Mouse (Mus musculus): ENCODE measurements around the gene Aldh1a1. TPM values are rescaled to one million over a fixed set of nuclear protein-coding genes. Genes with fewer than 3 reads are reported as not detected.
A peak's percentile ranks its signal among the peaks of the same experiment; 100 is the strongest.

Aldh1a1 gene
- polyA plus RNA-seq, 1 experiment from 2014 or later = 0.81 TPM

- Histone ChIP-seq H3K36me3 (no peaks in the 10 kb centered on the region), H3K4me1 (replicated peaks) (peaks cover 11% of the 10 kb centered on the region), H3K4me3 (replicated peaks) (no peak overlapping the region), H3K9me3 (replicated peaks) (no peaks in the 10 kb centered on the region), H3K27ac (no peak overlapping the region), H3K9ac (no peak overlapping the region), H3K4me2 (no peak overlapping the region), H3K27me3 (no peaks in the 10 kb centered on the region)
- DNase-seq (no peak), ATAC-seq (ENCODE audit: low read depth) (no peak)
- WGBS (ENCODE audit: insufficient replicate concordance) = 69% methylated on average over 4 of the region's 4 CpGs
Observed at GRCm38 (mm10) chr19:20557211-20557610, 64.7 kb downstream of the Aldh1a1 start.

GRCm38 (mm10) chr19:20558069-20558468, 65.6 kb downstream of the Aldh1a1 start:
- no peak for ATAC-seq (ENCODE audit: low read depth)
- Histone ChIP-seq H3K27me3 (no peaks in the 10 kb centered on the region), H3K4me1 (replicated peaks) (peaks cover 11% of the 10 kb centered on the region), H3K4me3 (replicated peaks) (no peak overlapping the region), H3K27ac (no peak overlapping the region), H3K36me3 (no peaks in the 10 kb centered on the region), H3K9ac (no peak overlapping the region), H3K4me2 (no peak overlapping the region), H3K9me3 (replicated peaks) (no peaks in the 10 kb centered on the region)
- 70% methylated on average over 3 of the region's 3 CpGs for WGBS (ENCODE audit: insufficient replicate concordance)
- no peak for DNase-seq

GRCm38 (mm10) chr19:20558544-20558943, 66.0 kb downstream of the Aldh1a1 start:
- Histone ChIP-seq H3K36me3 (no peaks in the 10 kb centered on the region), H3K27me3 (no peaks in the 10 kb centered on the region), H3K27ac (no peak overlapping the region), H3K9ac (no peak overlapping the region), H3K4me1 (replicated peaks) (peaks cover 11% of the 10 kb centered on the region), H3K4me2 (no peak overlapping the region), H3K9me3 (replicated peaks) (no peaks in the 10 kb centered on the region), H3K4me3 (replicated peaks) (no peak overlapping the region)
- DNase-seq = no peak
- peak; percentile 60; the same call in 1 of the 2 replicates for ATAC-seq (ENCODE audit: low read depth)

GRCm38 (mm10) chr19:20558952-20559351, 66.4 kb downstream of the Aldh1a1 start:
- DNase-seq (peak; percentile 1), ATAC-seq (ENCODE audit: low read depth) (peak; percentile 78; the same call in 1 of the 2 replicates)
- no peak overlapping the region for H3K9ac ChIP-seq
- H3K27me3 ChIP-seq = no peaks in the 10 kb centered on the region
- no peak overlapping the region for H3K4me3 ChIP-seq (replicated peaks)
- H3K4me2 ChIP-seq = no peak overlapping the region
- no peaks in the 10 kb centered on the region for H3K36me3 ChIP-seq
- peaks cover 11% of the 10 kb centered on the region for H3K4me1 ChIP-seq (replicated peaks)
- no peaks in the 10 kb centered on the region for H3K9me3 ChIP-seq (replicated peaks)
- no peak overlapping the region; the same call in 1 of the 2 replicates for H3K27ac ChIP-seq
- WGBS (ENCODE audit: insufficient replicate concordance) = 40% methylated on average over 3 of the region's 3 CpGs

- no peak for DNase-seq
- WGBS (ENCODE audit: insufficient replicate concordance) = 72% methylated on average over 2 of the region's 2 CpGs
- Histone ChIP-seq H3K27ac (no peak overlapping the region), H3K4me1 (replicated peaks) (peaks cover 11% of the 10 kb centered on the region), H3K9me3 (replicated peaks) (no peaks in the 10 kb centered on the region), H3K9ac (no peak overlapping the region), H3K4me3 (replicated peaks) (no peak overlapping the region), H3K4me2 (no peak overlapping the region), H3K27me3 (no peaks in the 10 kb centered on the region), H3K36me3 (no peaks in the 10 kb centered on the region)
- no peak for ATAC-seq (ENCODE audit: low read depth)
Observed at GRCm38 (mm10) chr19:20559952-20560351, 67.4 kb downstream of the Aldh1a1 start.

- H3K27ac ChIP-seq = no peak overlapping the region
- H3K4me3 ChIP-seq (replicated peaks) = no peak overlapping the region
- no peaks in the 10 kb centered on the region for H3K9me3 ChIP-seq (replicated peaks)
- DNase-seq (no peak), ATAC-seq (ENCODE audit: low read depth) (no peak)
- H3K9ac ChIP-seq = no peak overlapping the region
- no peaks in the 10 kb centered on the region for H3K27me3 ChIP-seq
- H3K4me2 ChIP-seq = no peak overlapping the region
- H3K36me3 ChIP-seq = no peaks in the 10 kb centered on the region
- peaks cover 11% of the 10 kb centered on the region for H3K4me1 ChIP-seq (replicated peaks)
Observed at GRCm38 (mm10) chr19:20562396-20562795, 69.9 kb downstream of the Aldh1a1 start.

GRCm38 (mm10) chr19:20566294-20566693, 73.8 kb downstream of the Aldh1a1 start:
- Histone ChIP-seq H3K4me3 (replicated peaks) (no peak overlapping the region), H3K4me1 (replicated peaks) (no peaks in the 10 kb centered on the region), H3K27me3 (no peaks in the 10 kb centered on the region), H3K27ac (no peak overlapping the region), H3K9ac (no peak overlapping the region), H3K9me3 (replicated peaks) (no peaks in the 10 kb centered on the region), H3K36me3 (no peaks in the 10 kb centered on the region), H3K4me2 (no peak overlapping the region)
- 68% methylated on average over 4 of the region's 4 CpGs for WGBS (ENCODE audit: insufficient replicate concordance)
- DNase-seq (no peak), ATAC-seq (ENCODE audit: low read depth) (no peak)

GRCm38 (mm10) chr19:20567039-20567438, 74.5 kb downstream of the Aldh1a1 start:
- no peak overlapping the region for H3K4me3 ChIP-seq (replicated peaks)
- H3K4me1 ChIP-seq (replicated peaks) = no peaks in the 10 kb centered on the region
- no peak overlapping the region for H3K27ac ChIP-seq
- H3K27me3 ChIP-seq = no peaks in the 10 kb centered on the region
- H3K9me3 ChIP-seq (replicated peaks) = no peaks in the 10 kb centered on the region
- ATAC-seq (ENCODE audit: low read depth) (no peak), DNase-seq (no peak)
- no peak overlapping the region for H3K9ac ChIP-seq
- WGBS (ENCODE audit: insufficient replicate concordance) = 81% methylated on average over 2 of the region's 2 CpGs
- H3K36me3 ChIP-seq = no peaks in the 10 kb centered on the region
- H3K4me2 ChIP-seq = no peak overlapping the region

- H3K36me3 ChIP-seq = no peaks in the 10 kb centered on the region
- H3K4me2 ChIP-seq = no peak overlapping the region
- no peak overlapping the region for H3K4me3 ChIP-seq (replicated peaks)
- H3K27ac ChIP-seq = no peak overlapping the region
- no peaks in the 10 kb centered on the region for H3K4me1 ChIP-seq (replicated peaks)
- no peak for ATAC-seq (ENCODE audit: low read depth)
- no peaks in the 10 kb centered on the region for H3K27me3 ChIP-seq
- DNase-seq = no peak
- WGBS (ENCODE audit: insufficient replicate concordance) = 56% methylated on average over 3 of the region's 3 CpGs
- no peak overlapping the region for H3K9ac ChIP-seq
- H3K9me3 ChIP-seq (replicated peaks) = no peaks in the 10 kb centered on the region
Observed at GRCm38 (mm10) chr19:20576984-20577383, 84.5 kb downstream of the Aldh1a1 start.

- WGBS (ENCODE audit: insufficient replicate concordance) = 63% methylated on average over 5 of the region's 5 CpGs
- H3K27me3 ChIP-seq = no peaks in the 10 kb centered on the region
- no peak overlapping the region for H3K4me3 ChIP-seq (replicated peaks)
- no peaks in the 10 kb centered on the region for H3K36me3 ChIP-seq
- DNase-seq (no peak), ATAC-seq (ENCODE audit: low read depth) (no peak)
- no peaks in the 10 kb centered on the region for H3K4me1 ChIP-seq (replicated peaks)
- H3K9me3 ChIP-seq (replicated peaks) = no peaks in the 10 kb centered on the region
- H3K4me2 ChIP-seq = no peak overlapping the region
- H3K27ac ChIP-seq = no peak overlapping the region
- no peak overlapping the region for H3K9ac ChIP-seq
Observed at GRCm38 (mm10) chr19:20577429-20577828, 84.9 kb downstream of the Aldh1a1 start.

GRCm38 (mm10) chr19:20599951-20600350, 107.4 kb downstream of the Aldh1a1 start:
- H3K27ac ChIP-seq = no peak overlapping the region
- H3K4me2 ChIP-seq = no peak overlapping the region
- no peak overlapping the region for H3K4me3 ChIP-seq (replicated peaks)
- H3K27me3 ChIP-seq = no peaks in the 10 kb centered on the region
- H3K36me3 ChIP-seq = no peaks in the 10 kb centered on the region
- H3K9ac ChIP-seq = no peak overlapping the region
- no peaks in the 10 kb centered on the region for H3K4me1 ChIP-seq (replicated peaks)
- ATAC-seq (ENCODE audit: low read depth) (no peak), DNase-seq (no peak)
- no peaks in the 10 kb centered on the region for H3K9me3 ChIP-seq (replicated peaks)

- H3K9ac ChIP-seq = no peak overlapping the region
- H3K9me3 ChIP-seq (replicated peaks) = no peaks in the 10 kb centered on the region
- H3K4me1 ChIP-seq (replicated peaks) = no peaks in the 10 kb centered on the region
- H3K36me3 ChIP-seq = no peaks in the 10 kb centered on the region
- H3K27me3 ChIP-seq = no peaks in the 10 kb centered on the region
- no peak for DNase-seq
- peak; percentile 73 for ATAC-seq (ENCODE audit: low read depth)
- 0 out of 2 replicates have a peak overlapping the region, but pooled peaks have one; percentile 17 for H3K4me2 ChIP-seq
- no peak overlapping the region for H3K4me3 ChIP-seq (replicated peaks)
- WGBS (ENCODE audit: insufficient replicate concordance) = 48% methylated on average over 3 of the region's 3 CpGs
- no peak overlapping the region for H3K27ac ChIP-seq
Observed at GRCm38 (mm10) chr19:20601739-20602138, 109.2 kb downstream of the Aldh1a1 start.
